Mouse (Mus musculus): Measurements from ENCODE around the gene Tmem109.

The Tmem109 gene

DNA sequence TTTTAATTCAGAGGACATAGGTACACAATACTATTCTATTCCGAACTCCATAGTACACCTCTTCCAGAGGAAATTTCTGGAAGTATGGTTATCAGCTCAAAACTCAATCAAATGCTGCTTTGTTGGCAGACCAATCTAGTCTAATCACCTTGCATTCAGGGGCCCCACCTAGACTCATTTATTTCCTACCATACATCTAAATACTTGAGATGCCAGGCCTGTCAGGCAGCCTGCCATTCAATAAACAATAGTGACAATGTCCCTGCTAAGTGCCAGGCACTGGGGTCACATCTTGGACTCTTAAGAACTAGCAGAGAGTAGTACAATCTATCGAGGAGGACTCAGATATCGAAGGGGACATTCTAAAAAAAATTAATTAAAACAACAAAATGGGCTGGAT is 10.4 kb upstream of the Tmem109 start:
- no peak for DNase-seq (ENCODE audit: low read depth, low spot score)

DNA sequence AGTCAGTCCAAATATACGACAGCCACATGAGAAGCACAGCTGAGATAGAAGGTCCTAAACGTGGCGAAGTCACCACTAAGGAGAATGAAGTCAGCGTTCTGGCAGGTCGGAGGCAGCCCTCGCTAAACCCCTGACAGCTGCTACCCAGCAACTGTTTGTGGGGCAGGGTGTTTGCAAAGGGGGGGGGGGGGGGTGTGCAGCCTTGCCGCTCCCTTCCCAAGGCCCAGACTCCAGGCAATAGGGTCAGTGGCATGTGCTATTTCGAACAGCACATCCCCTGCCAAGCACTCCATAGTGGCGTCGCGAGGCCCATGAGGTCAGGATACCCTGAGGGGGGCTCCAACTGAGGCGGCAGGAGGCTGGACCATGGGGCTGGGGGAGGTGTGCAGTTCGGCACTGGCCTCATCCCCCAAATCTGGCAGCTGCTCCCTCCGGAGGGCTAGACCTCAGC is 801 bp downstream of the Tmem109 start:
- DNase-seq (ENCODE audit: low read depth, low spot score) = no peak

DNA sequence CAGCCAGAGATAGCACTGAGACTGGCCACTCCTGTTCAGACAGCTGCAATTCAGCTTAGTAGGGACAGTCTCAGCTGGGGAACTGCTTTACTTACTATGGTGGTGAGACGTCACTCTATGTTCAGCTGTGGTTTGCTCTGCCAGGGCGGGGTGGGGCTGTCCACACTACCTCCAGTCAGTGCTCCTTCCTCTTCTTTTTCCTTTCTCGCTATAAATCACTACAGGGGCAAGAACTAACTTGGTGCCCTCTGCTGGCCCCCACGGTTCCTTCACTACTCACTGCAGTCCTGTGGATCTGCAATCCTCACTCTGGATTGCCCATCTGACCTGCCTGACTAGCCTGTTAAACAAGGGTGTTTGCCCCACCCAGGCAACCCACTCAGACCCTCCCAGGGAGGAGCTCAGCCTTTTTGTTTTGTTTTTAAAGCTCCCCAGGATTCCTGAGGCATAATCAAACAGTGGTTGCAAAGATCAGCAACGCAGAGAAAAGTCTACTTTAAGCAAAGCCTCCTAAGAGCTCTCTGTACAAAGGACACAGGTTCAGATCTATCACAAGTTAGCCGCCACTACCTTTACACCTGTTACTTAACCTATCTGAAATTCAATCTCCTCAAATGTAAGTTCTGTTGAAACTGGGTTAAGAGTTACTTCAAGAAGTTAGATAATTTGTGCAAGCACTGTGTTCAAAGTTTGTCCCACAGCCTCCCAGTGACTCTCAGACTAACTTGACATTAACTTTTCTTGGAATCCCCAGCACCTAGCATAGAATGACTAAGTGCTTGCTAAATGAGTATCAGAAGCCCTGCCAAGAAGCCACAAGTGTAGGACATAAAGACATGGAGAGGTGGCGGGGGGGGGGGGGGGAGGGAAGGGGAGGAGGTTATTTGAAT is 1.5 kb downstream of the Tmem109 start:
- DNase-seq (ENCODE audit: low read depth, low spot score) = peak; percentile 80

DNA sequence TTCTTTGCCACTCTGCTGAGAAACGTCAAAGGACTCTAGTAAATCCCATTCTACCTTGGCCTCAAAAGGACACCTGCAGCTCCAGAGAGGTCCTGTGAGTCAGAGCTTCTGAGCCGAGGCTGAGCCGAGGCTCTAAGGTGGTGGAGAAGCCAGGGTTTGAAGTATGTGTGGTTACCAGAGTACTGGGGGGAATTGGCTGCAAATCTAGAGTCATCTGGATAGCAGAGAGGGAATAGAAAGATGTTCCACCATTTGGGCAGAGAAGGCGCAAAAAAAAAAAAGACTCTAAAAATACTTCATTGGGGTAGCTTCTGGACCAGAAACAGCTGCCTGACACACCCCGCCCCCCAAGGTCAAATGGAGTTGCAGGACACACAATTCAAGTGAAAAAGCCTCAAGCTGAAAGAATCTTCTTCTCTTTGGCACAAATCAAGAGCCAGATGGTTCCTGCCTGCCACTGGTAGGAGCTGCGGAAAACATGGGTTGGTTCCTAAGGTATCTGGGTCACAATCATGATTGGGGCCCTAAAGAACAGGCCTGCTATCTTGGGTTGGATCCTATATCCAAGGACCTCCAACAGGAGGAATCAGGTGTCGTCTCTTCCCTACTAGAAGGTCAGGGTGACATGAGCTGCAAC is 3.5 kb downstream of the Tmem109 start:
- no peak for DNase-seq (ENCODE audit: low read depth, low spot score)

DNA sequence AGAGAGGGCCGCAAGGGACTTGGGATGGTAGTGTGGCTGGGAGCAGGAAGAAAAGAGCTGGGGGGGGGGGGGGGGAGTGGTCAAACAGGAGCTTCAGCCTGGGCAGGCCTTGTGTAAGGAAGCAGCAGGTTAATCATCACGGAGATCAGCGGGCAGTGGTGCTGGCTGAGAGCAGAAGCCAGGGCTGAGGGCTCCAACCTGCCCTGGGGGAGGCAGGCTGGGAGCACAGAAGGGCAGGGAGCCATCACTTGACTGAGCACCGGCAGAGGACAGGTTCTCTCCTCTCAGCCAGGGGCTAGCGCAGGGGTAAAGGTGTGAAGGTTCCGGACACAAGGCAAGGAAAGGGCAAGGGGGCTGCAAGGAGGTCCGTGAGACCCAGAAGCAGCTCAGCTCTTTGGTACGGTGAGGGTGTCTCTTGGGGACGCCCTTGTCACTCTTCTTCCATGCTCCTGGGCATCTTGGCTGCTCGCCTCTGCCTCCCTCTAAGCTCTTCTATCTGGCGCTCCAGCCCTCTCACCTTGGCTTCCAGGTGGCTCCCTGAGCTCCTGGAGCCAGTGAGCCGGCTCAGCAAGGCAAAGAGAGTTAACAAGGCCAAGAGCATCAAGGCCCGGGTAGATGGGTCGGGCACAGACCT is 10.4 kb downstream of the Tmem109 start:
- DNase-seq (ENCODE audit: low read depth, low spot score) = no peak

DNA sequence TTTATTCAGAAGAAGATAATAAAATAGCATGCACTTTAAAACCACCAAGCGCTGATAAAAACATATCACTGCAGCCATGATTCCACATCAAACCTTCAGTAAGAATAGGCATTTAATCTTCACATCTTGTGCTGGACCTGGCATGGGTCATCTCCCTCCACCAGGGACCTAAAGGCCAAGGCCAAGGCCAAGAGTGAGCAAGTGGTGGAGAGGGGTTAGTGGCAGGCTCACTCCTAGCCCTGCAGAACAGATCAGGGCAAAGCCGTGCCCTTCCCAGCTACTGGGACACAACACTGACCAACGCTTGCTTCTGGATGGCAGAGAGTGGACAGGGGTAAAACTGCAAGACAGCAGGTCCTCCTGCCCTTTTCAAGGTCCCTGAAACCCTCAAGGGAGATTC is 11.1 kb downstream of the Tmem109 start:
- no peak for DNase-seq (ENCODE audit: low read depth, low spot score)

DNA sequence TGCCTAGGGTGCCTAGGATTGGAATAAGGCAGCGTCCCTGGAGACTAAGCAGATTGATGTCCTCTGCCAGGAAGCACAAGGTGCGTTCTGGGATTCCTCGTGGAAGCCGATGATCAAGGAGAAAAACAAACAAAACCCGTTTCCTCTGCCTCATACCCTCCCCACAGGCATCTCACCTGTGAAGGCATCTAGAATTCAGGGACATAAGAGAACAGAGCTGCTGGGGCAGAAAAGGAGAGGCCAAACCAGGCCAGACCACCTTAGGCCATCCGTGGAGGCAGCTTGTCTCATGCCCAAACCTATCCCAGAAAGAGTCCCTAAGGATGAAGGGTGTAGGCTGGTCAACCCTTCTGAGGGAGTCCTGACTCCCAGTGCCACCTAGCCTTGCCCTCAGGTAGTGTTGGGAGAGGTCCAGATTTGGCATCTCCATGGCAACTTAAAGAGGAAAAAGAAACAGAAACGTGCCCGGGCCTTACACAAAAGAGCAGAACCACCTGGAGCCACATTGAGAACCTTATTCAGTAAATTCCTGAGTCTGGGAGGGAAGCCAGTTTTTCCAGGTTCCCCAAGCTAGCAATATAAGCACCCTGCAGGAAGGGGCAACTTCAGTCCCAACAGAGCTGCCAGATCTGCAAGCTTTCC is 11.8 kb downstream of the Tmem109 start, which contains the start of gene Tmem132a:
Gene Tmem132a, minus strand, starts transcription at position 55 of the 642 bp plus-strand sequence.
- DNase-seq (ENCODE audit: low read depth, low spot score) = no peak

DNA sequence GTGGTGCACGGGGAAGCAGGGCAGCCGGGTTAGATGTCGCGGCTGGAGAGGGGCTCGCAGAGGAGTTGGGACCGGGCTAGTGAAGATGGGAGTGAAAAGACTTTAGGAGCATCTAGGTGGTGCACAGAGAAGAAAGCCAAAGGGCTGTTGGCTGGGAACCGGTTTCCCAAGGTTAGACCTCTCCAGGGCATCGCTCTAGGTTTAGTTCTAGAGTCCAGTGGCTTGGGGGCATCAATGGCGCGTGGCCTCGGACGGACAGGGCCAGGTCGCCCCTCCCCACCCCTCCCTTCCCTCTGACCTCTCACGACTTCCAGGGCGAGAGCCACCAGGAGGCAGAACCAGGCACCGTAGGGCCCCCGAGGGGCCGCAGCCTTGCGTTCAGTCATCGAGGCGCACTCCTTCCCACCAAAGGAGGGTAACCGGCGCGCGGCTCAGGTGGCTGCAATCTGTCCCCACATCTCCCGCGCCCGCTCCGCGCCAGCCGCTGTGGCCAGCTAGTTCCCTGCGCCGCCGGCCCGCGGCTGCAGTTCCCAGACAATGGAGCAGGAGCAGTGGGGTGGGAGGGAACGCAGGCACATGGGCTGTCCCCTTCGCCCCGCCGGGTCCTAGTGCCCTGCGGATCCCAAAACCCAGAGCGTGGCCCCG is 12.4 kb downstream of the Tmem109 start:
- DNase-seq (ENCODE audit: low read depth, low spot score) = peak; percentile 27

DNA sequence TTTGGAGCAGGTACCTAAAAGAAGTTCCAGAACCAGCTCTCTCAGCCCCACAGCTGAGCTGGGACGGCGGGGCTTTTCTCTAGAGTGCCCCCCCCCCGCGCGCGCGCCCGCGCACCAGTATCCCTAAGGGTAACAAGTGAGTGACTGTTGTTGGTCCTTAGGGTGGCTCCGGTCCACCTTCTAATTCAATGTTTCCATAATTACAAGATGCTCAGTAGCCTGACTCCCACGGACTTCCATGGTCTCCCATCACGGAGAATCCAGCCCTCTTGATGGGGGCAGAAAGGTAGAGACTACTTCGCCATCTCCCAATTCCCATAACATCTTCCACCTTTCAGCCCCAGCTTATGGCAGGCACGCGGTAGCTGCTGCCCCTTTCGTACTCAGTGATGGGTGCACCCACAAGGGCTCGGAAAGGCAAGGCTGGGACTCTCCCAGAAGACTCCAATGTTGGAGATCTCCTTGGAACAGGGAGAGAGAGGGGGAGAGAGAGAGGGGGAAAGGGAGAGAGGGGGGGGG is 13.1 kb downstream of the Tmem109 start:
- DNase-seq (ENCODE audit: low read depth, low spot score) = no peak

DNA sequence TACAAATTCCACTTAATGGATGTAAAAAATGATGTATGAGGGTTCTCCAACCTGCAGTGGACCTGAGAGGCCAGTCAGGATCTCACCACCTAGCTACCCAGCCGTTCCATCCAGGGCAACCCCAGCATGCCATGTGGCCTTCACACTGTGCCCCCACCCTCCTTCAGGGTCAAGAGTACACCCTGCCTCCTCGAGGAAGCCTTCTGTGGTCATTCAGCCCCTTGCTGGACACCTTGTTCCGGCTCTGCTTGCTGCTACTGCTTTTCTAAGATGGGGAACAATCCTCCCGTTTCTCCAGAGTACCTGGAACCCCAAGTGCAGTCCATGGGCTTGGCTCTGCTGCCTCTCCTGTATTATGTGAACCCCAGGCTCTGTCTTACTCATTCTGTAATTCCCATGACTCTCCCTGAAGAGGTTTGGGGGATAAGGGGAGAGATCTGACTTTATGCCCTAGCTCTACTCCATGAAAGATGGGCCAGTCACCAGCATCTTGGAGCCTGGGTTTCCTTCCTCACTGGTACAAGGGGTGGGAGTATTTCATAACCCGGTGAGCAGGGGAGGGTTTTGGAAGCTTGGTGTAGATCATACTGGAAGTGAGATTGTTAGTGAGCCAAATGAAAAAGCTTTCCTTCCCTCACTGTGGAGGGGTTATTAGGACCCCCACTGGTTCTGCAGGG is 13.7 kb downstream of the Tmem109 start:
- DNase-seq (ENCODE audit: low read depth, low spot score) = no peak

DNA sequence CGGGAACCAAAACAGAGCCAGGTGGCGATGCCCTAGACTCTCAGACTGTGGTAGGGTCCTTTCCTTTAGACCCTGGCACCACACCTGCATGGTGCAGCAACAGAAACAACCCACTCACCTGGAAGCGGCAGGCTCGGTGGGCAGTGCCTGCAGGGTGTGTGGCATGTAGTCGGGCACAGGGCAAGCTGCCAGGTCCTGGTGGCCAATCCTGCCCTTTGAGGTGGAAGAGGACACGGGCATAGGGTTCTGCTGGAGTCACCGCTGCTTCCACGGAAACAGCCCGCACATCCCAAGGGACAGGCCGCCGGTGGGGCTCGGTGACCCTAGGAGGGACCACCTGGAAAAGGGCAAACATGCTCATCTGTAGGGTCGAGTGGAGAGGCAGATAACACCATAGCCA is 15.4 kb downstream of the Tmem109 start:
- no peak for DNase-seq (ENCODE audit: low read depth, low spot score)

DNA sequence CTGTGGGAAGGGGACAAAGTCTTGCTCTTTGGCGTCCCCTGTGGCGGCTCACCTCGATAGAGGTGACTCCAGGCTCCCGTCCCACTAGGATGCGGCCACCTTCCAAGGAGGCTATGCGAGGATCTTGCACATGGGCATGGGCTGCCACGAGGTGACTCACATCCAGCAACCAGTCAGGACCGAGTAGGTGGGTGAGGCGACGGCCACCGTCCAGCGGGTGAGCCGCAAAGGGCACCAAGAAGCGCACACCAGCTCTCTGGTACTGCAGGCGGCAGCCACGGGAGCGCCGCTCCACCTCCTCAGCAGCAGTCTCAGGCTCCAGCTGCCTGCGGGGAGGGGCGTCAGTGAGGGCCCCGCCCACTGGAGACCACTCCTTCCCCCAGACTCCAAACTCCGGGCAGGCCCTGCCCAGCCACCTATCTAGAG is 21.7 kb downstream of the Tmem109 start:
- no peak for DNase-seq (ENCODE audit: low read depth, low spot score)

DNA sequence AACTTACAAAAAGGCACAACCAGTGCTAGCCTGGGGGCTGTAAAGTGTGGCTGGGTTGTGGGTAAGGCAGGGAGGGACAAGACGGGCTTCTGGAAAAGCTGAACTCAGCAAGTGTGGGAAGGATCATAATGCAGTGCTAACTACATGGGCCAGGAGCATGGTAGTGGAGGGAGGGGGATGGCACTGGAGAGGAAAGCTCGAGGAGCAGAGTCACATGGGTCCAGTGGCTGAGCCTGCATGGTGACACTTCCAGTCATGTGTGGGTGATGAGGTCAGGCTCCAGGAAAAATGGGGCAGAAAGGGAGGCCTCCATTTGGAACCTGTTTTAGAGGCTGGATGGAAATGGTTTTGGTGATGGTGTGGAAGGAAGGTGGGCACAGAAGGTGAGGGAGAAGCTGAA is 25.3 kb downstream of the Tmem109 start:
- DNase-seq (ENCODE audit: low read depth, low spot score) = no peak

DNA sequence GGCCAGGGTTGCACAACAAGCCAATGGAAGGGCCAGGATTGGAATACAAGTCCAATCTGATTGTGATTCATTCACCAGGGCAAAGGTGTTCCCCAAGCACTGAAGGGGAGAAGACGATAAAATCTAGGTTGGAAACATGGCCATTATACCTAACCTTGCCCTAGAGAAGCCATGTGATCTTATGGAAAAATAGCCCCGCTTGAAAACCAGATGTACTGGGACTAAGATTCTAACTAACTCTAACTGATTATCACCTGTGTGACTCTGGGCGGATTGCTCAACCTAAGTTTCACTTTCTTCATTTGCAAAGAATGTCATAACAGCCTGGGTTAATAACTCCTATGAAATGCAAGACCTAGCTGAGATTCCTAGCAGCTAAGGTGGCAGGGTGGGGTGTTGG is 26.4 kb downstream of the Tmem109 start:
- DNase-seq (ENCODE audit: low read depth, low spot score) = no peak

DNA sequence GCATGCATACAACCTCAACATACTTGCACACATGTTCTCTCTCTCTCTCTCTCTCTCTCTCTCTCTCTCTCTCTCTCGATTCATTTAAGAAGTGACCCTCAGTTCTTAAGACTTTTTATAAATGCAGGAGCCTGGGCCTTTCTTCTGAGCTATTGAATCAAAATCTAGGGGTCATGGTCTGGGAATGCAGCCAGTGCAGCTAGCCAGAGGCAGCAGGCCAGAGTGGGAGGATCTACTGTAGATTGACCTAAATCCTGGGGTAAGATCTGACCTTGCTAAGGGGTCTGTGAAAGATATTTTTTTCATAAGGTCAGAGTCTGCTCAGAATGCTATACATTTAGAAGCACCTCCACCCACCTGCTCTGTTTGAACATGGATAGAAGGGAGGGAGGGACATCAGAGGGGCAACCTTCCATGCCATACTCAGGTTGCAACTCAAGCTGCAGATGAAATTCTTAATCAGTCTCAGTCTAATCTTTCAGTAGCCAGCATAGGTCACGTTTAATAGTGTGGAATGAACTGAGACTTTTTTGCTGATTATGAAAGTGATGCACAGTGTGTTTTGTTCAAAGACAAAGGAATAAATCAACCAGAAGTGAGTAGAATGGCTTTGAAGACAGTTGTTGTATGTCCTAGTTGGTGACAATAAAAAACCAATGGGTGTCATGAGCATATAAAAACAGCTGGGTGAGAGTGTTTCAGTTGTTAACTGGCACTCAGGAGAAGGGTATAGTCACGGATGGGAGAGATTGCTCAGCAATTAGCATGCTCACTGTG is 34.3 kb downstream of the Tmem109 start:
- no peak for DNase-seq (ENCODE audit: low read depth, low spot score)

DNA sequence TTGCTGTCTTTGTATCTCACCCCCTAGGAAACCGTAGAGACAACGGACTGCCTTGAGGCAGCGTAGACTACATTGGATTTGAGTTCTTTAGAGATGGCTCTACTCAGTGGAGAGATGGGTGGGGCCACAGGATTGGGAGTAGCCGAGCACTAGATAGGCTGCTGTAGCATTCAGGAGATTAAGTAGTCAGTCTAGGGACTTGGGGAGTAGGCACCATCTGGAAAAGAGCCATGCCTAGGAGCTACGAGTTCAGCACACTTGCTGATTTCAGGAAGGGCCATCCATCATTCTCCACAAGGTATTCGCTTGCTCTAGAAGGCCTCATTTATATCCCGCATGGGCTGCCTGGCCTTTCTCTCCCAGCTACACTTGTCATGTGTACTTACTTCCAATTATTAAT is 35.7 kb downstream of the Tmem109 start:
- DNase-seq (ENCODE audit: low read depth, low spot score) = no peak

DNA sequence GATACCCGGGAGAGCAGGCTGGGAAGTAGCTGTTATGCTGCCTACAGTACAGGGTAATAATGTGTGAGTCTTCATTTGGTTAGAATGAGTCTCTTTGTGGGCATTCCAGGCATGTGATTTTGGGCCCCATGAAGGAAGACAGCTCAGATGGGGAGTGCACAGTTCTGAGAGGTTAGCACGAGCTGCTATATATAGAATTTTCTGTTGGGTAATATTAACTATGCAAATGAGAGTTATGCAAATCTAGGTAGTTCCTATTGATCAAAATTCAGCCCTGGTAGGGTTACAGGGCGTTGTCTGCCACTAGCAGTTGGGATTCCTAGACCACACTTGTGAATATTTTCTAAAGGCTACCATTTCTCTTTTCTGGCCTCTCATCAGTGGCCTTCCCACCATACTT is 36.3 kb downstream of the Tmem109 start:
- DNase-seq (ENCODE audit: low read depth, low spot score) = no peak

DNA sequence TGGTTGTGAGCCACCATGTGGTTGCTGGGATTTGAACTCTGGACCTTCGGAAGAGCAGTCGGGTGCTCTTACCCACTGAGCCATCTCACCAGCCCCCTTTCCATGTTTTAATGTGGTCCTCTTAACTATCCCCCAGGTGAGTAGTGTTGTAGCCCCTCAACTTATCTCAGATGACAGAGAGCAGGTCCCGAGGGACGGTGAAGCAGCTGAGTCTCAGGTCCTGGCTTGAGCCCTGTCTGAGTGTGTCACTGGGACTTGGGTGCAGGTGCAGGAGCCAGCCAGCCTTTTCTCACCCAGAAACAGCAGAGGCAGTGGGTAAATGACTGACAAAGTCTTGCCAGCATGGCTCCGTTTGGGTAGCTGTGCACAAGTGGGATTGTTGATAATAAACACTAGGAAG is 37.6 kb downstream of the Tmem109 start:
- DNase-seq (ENCODE audit: low read depth, low spot score) = no peak

DNA sequence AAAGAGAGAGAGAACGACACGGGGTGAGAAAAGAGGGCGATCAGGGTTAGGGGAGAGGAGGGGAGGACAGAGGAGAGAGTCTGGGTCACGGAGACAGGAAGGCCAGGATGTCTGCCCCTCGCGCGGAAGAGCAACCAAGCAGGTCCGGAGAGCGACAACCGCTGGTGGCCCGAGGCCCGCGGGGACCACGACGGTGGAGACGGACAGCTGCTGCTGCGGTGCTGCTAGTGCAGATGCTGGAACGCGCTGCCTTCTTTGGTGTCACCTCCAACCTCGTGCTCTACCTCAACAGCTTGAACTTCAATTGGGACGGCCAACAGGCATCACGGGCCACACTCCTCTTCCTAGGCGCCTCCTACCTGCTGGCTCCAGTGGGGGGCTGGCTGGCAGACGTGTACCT is 38.9 kb downstream of the Tmem109 start:
- DNase-seq (ENCODE audit: low read depth, low spot score) = peak; percentile 29

All from CD4-positive, CD25-positive, alpha-beta regulatory T cell, adult 2 months (primary cell).